Mouse (Mus musculus) stomach, embryonic 16.5 days (tissue): ENCODE measurements around the gene Adgrl2. TPM values are rescaled to one million over a fixed set of nuclear protein-coding genes. Genes with fewer than 3 reads are reported as not detected.

Source experiments
- ATAC-seq: fragments of 200-750 bp; cut with Nextera tagmentation; 2 replicates; pipeline ENCODE4 v1.8.0; 2017; ENCODE audit warnings: moderate number of reproducible peaks, moderate TSS enrichment; ENCODE audit not compliant: insufficient read depth, low FRiP score
- H3K27ac ChIP-seq: fragments of 300-500 bp; sonication (generic); 2 replicates; pipeline ENCODE4 v1.5.1; 2014; ENCODE audit warnings: low read length
- H3K27me3 ChIP-seq: fragments of 300-500 bp; sonication (generic); 2 replicates; pipeline ENCODE4 v1.6.1; 2014; ENCODE audit warnings: low read length, control low read depth, mixed read lengths; ENCODE audit not compliant: control insufficient read depth, insufficient read depth
- H3K36me3 ChIP-seq: fragments of 300-500 bp; sonication (generic); 2 replicates; pipeline ENCODE4 v1.6.1; 2014; ENCODE audit warnings: low read length; ENCODE audit not compliant: control insufficient read depth, insufficient read depth
- H3K4me1 ChIP-seq: fragments of 300-500 bp; sonication (generic); 2 replicates; pipeline ENCODE4 v1.6.1; 2014; ENCODE audit warnings: low read length, control low read depth, mixed read lengths; ENCODE audit not compliant: control insufficient read depth, insufficient read depth
- H3K4me2 ChIP-seq: fragments of 300-500 bp; sonication (generic); 2 replicates; pipeline ENCODE4 v1.6.1; 2014; ENCODE audit warnings: low read depth, low read length, mixed read lengths
- H3K4me3 ChIP-seq: fragments of 300-500 bp; sonication (generic); replicated peaks from 2 replicates; pipeline ENCODE4 v1.5.1; 2014; ENCODE audit warnings: mild to moderate bottlenecking, low read length
- H3K9ac ChIP-seq: fragments of 300-500 bp; sonication (generic); 2 replicates; pipeline ENCODE4 v1.6.1; 2014; ENCODE audit warnings: low read length
- H3K9me3 ChIP-seq: fragments of 300-500 bp; sonication (generic); replicated peaks from 2 replicates; pipeline ENCODE4 v1.6.1; 2016; ENCODE audit warnings: low read length, control low read depth; ENCODE audit not compliant: control insufficient read depth
- WGBS: fragments of 180-500 bp; shearing (Covaris S2); extraction: QIAGEN DNeasy Blood & Tissue Kit; methylation state at CpG from one replicate; pipeline ENCODE4 v1.1.7; 2014; 5-methylcytosine and 5-hydroxymethylcytosine counted together
- polyA plus RNA-seq: library from polyadenylated mRNA; unstranded; fragments of >200 nt; fragmentation: Nextera tagmentation; extraction: Ambion mirVana; gene quantifications from 2 replicates; pipeline ENCODE4 v1.2.1, GENCODE M21; 2015

Gene Adgrl2
- polyA plus RNA-seq, result 36.7 and 39.6 TPM in 2 replicates

- ATAC-seq, result peak; percentile 23; the same call in 1 of the 2 replicates
- Histone ChIP-seq H3K4me2 (peak within 1 kb of the TSS; percentile 73), H3K4me1 (peaks cover 4% of the 10 kb centered on the region; the same call in 1 of the 2 replicates), H3K27ac (peak within 1 kb of the TSS; percentile 100), H3K4me3 (peak within 1 kb of the TSS; percentile 80), H3K9ac (peak within 1 kb of the TSS; percentile 93), H3K27me3 (no peaks in the 10 kb centered on the region), H3K9me3 (no peaks in the 10 kb centered on the region), H3K36me3 (no peaks in the 10 kb centered on the region)
- under 1% methylated on average over 25 of the region's 25 CpGs for WGBS
Measured at GRCm38 (mm10) chr3:148990531-148991003, at the start of gene Adgrl2. Gene Adgrl2, minus strand, starts transcription at chr3:148990555.

- ATAC-seq, result no peak; the same call in 1 of the 2 replicates
- H3K27me3 ChIP-seq, result no peaks in the 10 kb centered on the region
- H3K4me3 ChIP-seq, result no peak overlapping the region
- H3K9me3 ChIP-seq, result no peaks in the 10 kb centered on the region
- no peak overlapping the region for H3K9ac ChIP-seq
- H3K27ac ChIP-seq, result peak overlapping the region; percentile 69; the same call in 1 of the 2 replicates
- 0 out of 2 replicates have a peak, but pooled peaks cover 4% of the 10 kb centered on the region for H3K4me1 ChIP-seq
- 31% methylated on average over 4 of the region's 4 CpGs for whole genome bisulfite sequencing
- H3K4me2 ChIP-seq, result no peak overlapping the region
- no peaks in the 10 kb centered on the region for H3K36me3 ChIP-seq
Measured at GRCm38 (mm10) chr3:149038771-149039170, 48.4 kb upstream of the Adgrl2 start.

DNA sequence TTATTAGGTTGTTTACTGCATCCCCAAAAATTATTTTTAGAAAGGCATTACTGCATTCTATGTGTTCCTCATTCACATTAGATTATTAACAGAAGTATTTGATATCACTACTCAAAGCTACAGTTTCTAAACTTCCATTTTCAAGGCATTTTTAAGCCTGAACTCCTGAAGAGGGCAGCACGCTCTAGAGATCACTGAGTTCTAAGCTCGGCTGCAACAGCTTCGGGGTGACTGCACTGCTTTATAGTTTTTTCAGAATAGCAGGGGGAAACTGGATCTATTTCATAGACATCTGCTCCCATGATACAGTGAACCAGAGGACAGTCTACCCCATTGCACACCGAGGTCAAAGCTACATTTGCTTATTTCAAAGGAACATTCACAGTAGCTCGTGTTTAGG, 29.6 kb upstream of the Adgrl2 start:
- 65% methylated on average over 5 of the region's 5 CpGs for WGBS
- H3K27me3 ChIP-seq, result no peaks in the 10 kb centered on the region
- no peak overlapping the region for H3K9ac ChIP-seq

DNA sequence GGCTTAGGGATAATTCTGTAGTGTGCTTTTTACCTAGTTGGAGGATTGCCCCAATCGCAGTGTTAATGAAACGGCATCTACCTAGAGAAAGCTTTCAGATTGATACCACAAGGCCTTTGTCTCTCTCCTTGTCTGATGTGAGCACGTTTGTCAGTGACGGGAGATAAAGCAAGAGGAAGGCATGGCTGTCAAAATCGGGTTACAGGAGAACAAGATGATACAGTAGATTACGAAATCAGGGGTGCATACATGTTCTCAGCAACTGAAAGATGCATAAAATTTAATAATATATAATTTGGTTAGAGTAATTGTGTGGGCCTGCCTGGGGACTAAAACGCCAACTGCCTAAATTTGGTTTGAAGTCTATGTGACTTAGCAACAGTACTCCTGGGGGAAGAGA, 19.0 kb upstream of the Adgrl2 start:
- Histone ChIP-seq H3K9ac (no peak overlapping the region), H3K9me3 (no peaks in the 10 kb centered on the region), H3K4me2 (no peak overlapping the region), H3K4me3 (no peak overlapping the region), H3K4me1 (peaks cover 7% of the 10 kb centered on the region), H3K27me3 (no peaks in the 10 kb centered on the region), H3K27ac (no peak overlapping the region), H3K36me3 (no peaks in the 10 kb centered on the region)
- WGBS, result 75% methylated on average over 7 of the region's 7 CpGs
- no peak for ATAC-seq

More for the DNA sequence above, 29.6 kb upstream of the Adgrl2 start:
- Histone ChIP-seq H3K4me3 (no peak overlapping the region), H3K36me3 (no peaks in the 10 kb centered on the region), H3K27ac (no peak overlapping the region), H3K4me1 (no peaks in the 10 kb centered on the region), H3K4me2 (no peak overlapping the region), H3K9me3 (no peaks in the 10 kb centered on the region)
- no peak for ATAC-seq

- Histone ChIP-seq H3K9ac (0 out of 2 replicates have a peak overlapping the region, but pooled peaks have one; percentile 31), H3K36me3 (no peaks in the 10 kb centered on the region), H3K4me3 (peak overlapping the region; percentile 11; the same call in 1 of the 2 replicates), H3K4me1 (peaks cover 7% of the 10 kb centered on the region), H3K4me2 (peak overlapping the region; percentile 40), H3K27ac (no peak overlapping the region), H3K9me3 (no peaks in the 10 kb centered on the region), H3K27me3 (no peaks in the 10 kb centered on the region)
- ATAC-seq, result no peak
- whole genome bisulfite sequencing, result 49% methylated on average over 6 of the region's 6 CpGs
Measured at GRCm38 (mm10) chr3:149008634-149009023, 18.3 kb upstream of the Adgrl2 start.

DNA sequence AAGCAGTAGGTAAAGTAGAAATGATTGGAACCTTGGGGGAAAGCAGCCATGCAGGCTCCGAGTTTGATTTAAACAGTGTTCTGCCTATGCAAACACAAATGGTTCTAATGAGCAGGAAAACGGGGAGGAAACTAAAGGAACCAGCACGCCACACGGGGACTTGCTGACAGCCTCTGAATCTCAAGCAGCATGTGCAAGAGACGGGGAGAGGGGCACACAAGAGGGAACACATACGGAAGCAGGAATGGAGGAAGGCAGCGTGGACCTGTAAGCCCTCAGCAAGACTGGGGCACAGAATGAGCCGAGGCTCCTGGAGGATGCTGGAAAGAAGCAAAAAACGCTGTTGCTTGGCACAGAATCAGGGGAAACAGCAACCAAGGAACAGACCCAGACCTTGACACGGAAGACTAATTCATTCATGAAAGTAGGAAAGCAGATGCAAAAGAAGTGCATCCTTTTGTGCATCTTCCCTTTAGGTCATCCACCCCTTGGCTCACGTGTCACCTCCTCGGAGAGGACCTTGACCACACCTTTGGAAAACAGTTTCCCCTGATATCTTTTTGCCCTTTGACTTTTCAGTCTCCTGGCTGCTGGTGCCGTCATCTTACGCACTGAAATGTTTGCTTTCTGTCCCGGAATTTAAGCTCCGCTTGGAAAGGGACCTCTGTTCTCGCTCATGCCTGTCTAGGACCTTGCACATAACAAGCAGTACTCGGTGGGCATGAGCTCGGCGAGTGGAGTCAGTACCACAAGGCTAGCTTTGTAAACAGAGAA, 17.7 kb upstream of the Adgrl2 start:
- WGBS, result 44% methylated on average over 20 of the region's 20 CpGs
- H3K9ac ChIP-seq, result 0 out of 2 replicates have a peak overlapping the region, but pooled peaks have one; percentile 31

GRCm38 (mm10) chr3:149001364-149001763, 11.0 kb upstream of the Adgrl2 start:
- H3K9me3 ChIP-seq, result no peaks in the 10 kb centered on the region
- ATAC-seq, result no peak
- no peak overlapping the region for H3K27ac ChIP-seq
- no peaks in the 10 kb centered on the region for H3K4me1 ChIP-seq
- 43% methylated on average over 8 of the region's 8 CpGs for WGBS
- H3K36me3 ChIP-seq, result no peaks in the 10 kb centered on the region
- no peak overlapping the region for H3K9ac ChIP-seq
- no peaks in the 10 kb centered on the region for H3K27me3 ChIP-seq
- no peak overlapping the region for H3K4me2 ChIP-seq
- no peak overlapping the region for H3K4me3 ChIP-seq

More for the DNA sequence above, 17.7 kb upstream of the Adgrl2 start:
- Histone ChIP-seq H3K4me1 (peaks cover 7% of the 10 kb centered on the region), H3K27me3 (no peaks in the 10 kb centered on the region), H3K9me3 (no peaks in the 10 kb centered on the region), H3K36me3 (no peaks in the 10 kb centered on the region), H3K4me3 (peak overlapping the region; percentile 11), H3K4me2 (peak overlapping the region; percentile 40), H3K27ac (no peak overlapping the region)
- ATAC-seq, result 0 out of 2 replicates have a peak, but pooled peaks have one; percentile 33

DNA sequence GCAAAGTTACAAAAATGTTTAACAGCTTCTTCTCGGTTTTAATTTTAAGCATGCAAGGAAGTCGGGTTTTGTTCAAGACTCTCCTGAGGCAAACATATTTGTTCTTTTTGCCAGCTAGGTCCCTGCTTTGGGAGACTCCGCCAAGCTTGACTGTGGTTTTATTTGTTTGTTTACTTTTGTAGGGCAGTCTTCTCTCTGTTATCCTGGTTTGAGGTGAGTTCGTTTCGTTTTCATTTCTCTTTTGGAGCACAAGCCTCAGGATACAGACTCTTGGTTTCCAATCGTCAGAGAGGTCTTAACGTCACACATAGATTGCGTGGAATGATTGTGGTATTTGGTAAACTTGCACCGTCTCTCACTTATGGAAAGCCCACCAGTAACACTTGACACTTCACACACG, 8.3 kb upstream of the Adgrl2 start:
- 60% methylated on average over 10 of the region's 10 CpGs for WGBS
- Histone ChIP-seq H3K36me3 (no peaks in the 10 kb centered on the region), H3K27ac (no peak overlapping the region), H3K27me3 (no peaks in the 10 kb centered on the region), H3K9me3 (no peaks in the 10 kb centered on the region), H3K9ac (no peak overlapping the region), H3K4me2 (no peak overlapping the region), H3K4me1 (no peaks in the 10 kb centered on the region), H3K4me3 (no peak overlapping the region)
- ATAC-seq, result no peak

DNA sequence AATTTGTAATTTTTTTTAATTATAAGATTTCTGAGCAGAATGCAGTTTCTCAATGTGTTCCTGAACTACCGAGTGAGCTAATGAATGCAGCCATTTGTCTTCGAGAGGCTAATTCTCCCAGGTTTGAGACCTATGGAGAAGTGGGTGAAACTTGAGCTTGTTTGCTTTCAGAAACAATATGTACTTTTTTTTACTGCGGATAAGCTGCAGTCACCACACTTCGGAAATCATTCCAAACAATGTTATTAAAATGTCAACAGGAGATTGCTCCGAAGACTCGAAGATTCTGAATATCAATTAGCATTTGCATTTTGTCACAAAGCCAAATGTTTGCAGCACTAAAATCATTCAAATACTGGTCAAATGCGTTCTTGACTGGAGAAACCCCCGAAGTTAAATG, 701 bp upstream of the Adgrl2 start:
- Histone ChIP-seq H3K36me3 (no peaks in the 10 kb centered on the region), H3K9ac (no peak overlapping the region), H3K27ac (peak overlapping the region; percentile 100), H3K4me1 (peaks cover 2% of the 10 kb centered on the region; the same call in 1 of the 2 replicates), H3K4me3 (peak overlapping the region; percentile 80), H3K27me3 (no peaks in the 10 kb centered on the region), H3K4me2 (peak overlapping the region; percentile 73), H3K9me3 (no peaks in the 10 kb centered on the region)
- 7% methylated on average over 8 of the region's 8 CpGs for WGBS
- ATAC-seq, result no peak
